Mouse (Mus musculus): Measurements from ENCODE around the gene Golga7b. TPM values are rescaled to one million over a fixed set of nuclear protein-coding genes. Genes with fewer than 3 reads are reported as not detected.

The Golga7b gene
- total and polyA plus RNA-seq, 2 experiments from 2014 or later = 0.30 TPM; not detected in 1

- no peak overlapping the region for H3K4me2 ChIP-seq (ENCODE audit: low read depth, low read length)
- no peak for TF ChIP-seq EP300 (IDR thresholded peaks at IDR 0.05; ENCODE audit: low read depth)
- TF ChIP-seq CTCF (IDR thresholded peaks at IDR 0.05; ENCODE audit: low read depth) = no peak
- ATAC-seq (ENCODE audit: insufficient read depth, low read depth) = no peak
These were observed 10.7 kb downstream of the Golga7b start for GRCm38 (mm10) chr19:42258031-42258430.

GRCm38 (mm10) chr19:42258596-42258995 is 11.2 kb downstream of the Golga7b start:
- TF ChIP-seq CTCF (IDR thresholded peaks at IDR 0.05; ENCODE audit: low read depth) (no peak), EP300 (IDR thresholded peaks at IDR 0.05; ENCODE audit: low read depth) (no peak)
- Histone ChIP-seq H3K9ac (replicated peaks; ENCODE audit: low read depth, low read length) (no peak overlapping the region), H3K4me3 (ENCODE audit: low read depth, low read length) (no peak overlapping the region), H3K9me3 (replicated peaks; ENCODE audit: control insufficient read depth, low read length) (no peaks in the 10 kb centered on the region), H3K4me1 (ENCODE audit: control insufficient read depth, insufficient read depth) (no peaks in the 10 kb centered on the region), H3K27me3 (ENCODE audit: control insufficient read depth, insufficient read depth, low read length) (peaks cover 26% of the 10 kb centered on the region), H3K36me3 (replicated peaks; ENCODE audit: control insufficient read depth, insufficient read depth, low read length) (no peaks in the 10 kb centered on the region), H3K4me2 (ENCODE audit: low read depth, low read length) (no peak overlapping the region), H3K27ac (ENCODE audit: low read depth) (no peak overlapping the region)
- WGBS = 58% methylated on average over 5 of the region's 5 CpGs
- DNase-seq (ENCODE audit: low spot score) (no peak), ATAC-seq (ENCODE audit: insufficient read depth, low read depth) (no peak)

More at GRCm38 (mm10) chr19:42258031-42258430, 10.7 kb downstream of the Golga7b start:
- no peaks in the 10 kb centered on the region for H3K9me3 ChIP-seq (replicated peaks; ENCODE audit: control insufficient read depth, low read length)
- 57% methylated on average over 3 of the region's 3 CpGs for WGBS
- H3K9ac ChIP-seq (replicated peaks; ENCODE audit: low read depth, low read length) = no peak overlapping the region
- H3K36me3 ChIP-seq (replicated peaks; ENCODE audit: control insufficient read depth, insufficient read depth, low read length) = no peaks in the 10 kb centered on the region
- H3K4me3 ChIP-seq (ENCODE audit: low read depth, low read length) = no peak overlapping the region
- no peak overlapping the region for H3K27ac ChIP-seq (ENCODE audit: low read depth)
- no peak for DNase-seq (ENCODE audit: low spot score)
- no peaks in the 10 kb centered on the region for H3K4me1 ChIP-seq (ENCODE audit: control insufficient read depth, insufficient read depth)
- H3K27me3 ChIP-seq (ENCODE audit: control insufficient read depth, insufficient read depth, low read length) = peaks cover 26% of the 10 kb centered on the region

GRCm38 (mm10) chr19:42260486-42260885 is 13.1 kb downstream of the Golga7b start:
- ATAC-seq (ENCODE audit: insufficient read depth, low read depth) (no peak), DNase-seq (ENCODE audit: low spot score) (no peak)
- H3K9me3 ChIP-seq (replicated peaks; ENCODE audit: control insufficient read depth, low read length) = no peaks in the 10 kb centered on the region
- H3K27me3 ChIP-seq (ENCODE audit: control insufficient read depth, insufficient read depth, low read length) = peaks cover 13% of the 10 kb centered on the region
- H3K4me1 ChIP-seq (ENCODE audit: control insufficient read depth, insufficient read depth) = no peaks in the 10 kb centered on the region
- no peak overlapping the region for H3K9ac ChIP-seq (replicated peaks; ENCODE audit: low read depth, low read length)
- no peaks in the 10 kb centered on the region for H3K36me3 ChIP-seq (replicated peaks; ENCODE audit: control insufficient read depth, insufficient read depth, low read length)
- H3K4me2 ChIP-seq (ENCODE audit: low read depth, low read length) = no peak overlapping the region
- TF ChIP-seq EP300 (IDR thresholded peaks at IDR 0.05; ENCODE audit: low read depth) (no peak), CTCF (IDR thresholded peaks at IDR 0.05; ENCODE audit: low read depth) (no peak)
- WGBS = 70% methylated on average over 8 of the region's 8 CpGs
- no peak overlapping the region for H3K4me3 ChIP-seq (ENCODE audit: low read depth, low read length)
- no peak overlapping the region for H3K27ac ChIP-seq (ENCODE audit: low read depth)

- H3K4me1 ChIP-seq (ENCODE audit: control insufficient read depth, insufficient read depth) = no peaks in the 10 kb centered on the region
- no peak overlapping the region for H3K27ac ChIP-seq (ENCODE audit: low read depth)
- DNase-seq (ENCODE audit: low spot score) (no peak), ATAC-seq (ENCODE audit: insufficient read depth, low read depth) (no peak)
- no peaks in the 10 kb centered on the region for H3K9me3 ChIP-seq (replicated peaks; ENCODE audit: control insufficient read depth, low read length)
- no peak overlapping the region for H3K9ac ChIP-seq (replicated peaks; ENCODE audit: low read depth, low read length)
- 47% methylated on average over 3 of the region's 3 CpGs for WGBS
- H3K4me2 ChIP-seq (ENCODE audit: low read depth, low read length) = no peak overlapping the region
- H3K4me3 ChIP-seq (ENCODE audit: low read depth, low read length) = no peak overlapping the region
- TF ChIP-seq EP300 (IDR thresholded peaks at IDR 0.05; ENCODE audit: low read depth) (no peak), CTCF (IDR thresholded peaks at IDR 0.05; ENCODE audit: low read depth) (no peak)
- H3K27me3 ChIP-seq (ENCODE audit: control insufficient read depth, insufficient read depth, low read length) = 0 out of 2 replicates have a peak, but pooled peaks cover under 1% of the 10 kb centered on the region
- no peaks in the 10 kb centered on the region for H3K36me3 ChIP-seq (replicated peaks; ENCODE audit: control insufficient read depth, insufficient read depth, low read length)
These were observed 16.1 kb downstream of the Golga7b start for GRCm38 (mm10) chr19:42263524-42263923.

GRCm38 (mm10) chr19:42268337-42268736 is 21.0 kb downstream of the Golga7b start:
- H3K9ac ChIP-seq (replicated peaks; ENCODE audit: low read depth, low read length) = no peak overlapping the region
- ATAC-seq (ENCODE audit: insufficient read depth, low read depth) (no peak), DNase-seq (ENCODE audit: low spot score) (no peak)
- no peak overlapping the region for H3K27ac ChIP-seq (ENCODE audit: low read depth)
- TF ChIP-seq EP300 (IDR thresholded peaks at IDR 0.05; ENCODE audit: low read depth) (no peak), CTCF (IDR thresholded peaks at IDR 0.05; ENCODE audit: low read depth) (no peak)
- no peak overlapping the region for H3K4me3 ChIP-seq (ENCODE audit: low read depth, low read length)
- no peaks in the 10 kb centered on the region for H3K4me1 ChIP-seq (ENCODE audit: control insufficient read depth, insufficient read depth)
- peak overlapping the region; percentile 27; the same call in 1 of the 2 replicates for H3K4me2 ChIP-seq (ENCODE audit: low read depth, low read length)
- 4% methylated on average over 19 of the region's 19 CpGs for WGBS
- no peaks in the 10 kb centered on the region for H3K36me3 ChIP-seq (replicated peaks; ENCODE audit: control insufficient read depth, insufficient read depth, low read length)
- H3K27me3 ChIP-seq (ENCODE audit: control insufficient read depth, insufficient read depth, low read length) = 0 out of 2 replicates have a peak, but pooled peaks cover 7% of the 10 kb centered on the region
- no peaks in the 10 kb centered on the region for H3K9me3 ChIP-seq (replicated peaks; ENCODE audit: control insufficient read depth, low read length)

GRCm38 (mm10) chr19:42270119-42270518 is 22.7 kb downstream of the Golga7b start:
- ATAC-seq (ENCODE audit: insufficient read depth, low read depth) = no peak
- Histone ChIP-seq H3K4me2 (ENCODE audit: low read depth, low read length) (no peak overlapping the region), H3K27ac (ENCODE audit: low read depth) (no peak overlapping the region), H3K36me3 (replicated peaks; ENCODE audit: control insufficient read depth, insufficient read depth, low read length) (no peaks in the 10 kb centered on the region), H3K4me1 (ENCODE audit: control insufficient read depth, insufficient read depth) (no peaks in the 10 kb centered on the region), H3K27me3 (ENCODE audit: control insufficient read depth, insufficient read depth, low read length) (0 out of 2 replicates have a peak, but pooled peaks cover 7% of the 10 kb centered on the region), H3K9me3 (replicated peaks; ENCODE audit: control insufficient read depth, low read length) (no peaks in the 10 kb centered on the region), H3K4me3 (ENCODE audit: low read depth, low read length) (no peak overlapping the region), H3K9ac (replicated peaks; ENCODE audit: low read depth, low read length) (no peak overlapping the region)
- TF ChIP-seq EP300 (IDR thresholded peaks at IDR 0.05; ENCODE audit: low read depth) = no peak
- TF ChIP-seq CTCF (IDR thresholded peaks at IDR 0.05; ENCODE audit: low read depth) = no peak
- no peak for DNase-seq (ENCODE audit: low spot score)
- WGBS = 49% methylated on average over 6 of the region's 6 CpGs
